Mouse (Mus musculus) embryonic facial prominence, embryonic 12.5 days (tissue): ENCODE results near the gene Nfatc3. TPM values are rescaled to one million over a fixed set of nuclear protein-coding genes. Genes with fewer than 3 reads are reported as not detected.

Experiments used
- ATAC-seq: fragments of 200-750 bp; cut with Nextera tagmentation; 2 replicates; pipeline ENCODE4 v1.8.0; 2017; ENCODE audit not compliant: insufficient number of reproducible peaks, insufficient read depth, low FRiP score, low TSS enrichment
- H3K27ac ChIP-seq: fragments of 300-500 bp; sonication (generic); 2 replicates; pipeline ENCODE4 v1.5.1; 2016; ENCODE audit warnings: mild to moderate bottlenecking
- H3K27me3 ChIP-seq: fragments of 300-500 bp; sonication (generic); 2 replicates; pipeline ENCODE4 v1.6.1; 2016; ENCODE audit warnings: mild to moderate bottlenecking, moderate library complexity
- H3K36me3 ChIP-seq: fragments of 300-500 bp; sonication (generic); 2 replicates; pipeline ENCODE4 v1.6.1; 2016; ENCODE audit warnings: mild to moderate bottlenecking
- H3K4me1 ChIP-seq: fragments of 300-500 bp; sonication (generic); 2 replicates; pipeline ENCODE4 v1.6.1; 2016
- H3K4me2 ChIP-seq: fragments of 300-500 bp; sonication (generic); replicated peaks from 2 replicates; pipeline ENCODE4 v1.6.1; 2016; ENCODE audit warnings: mild to moderate bottlenecking, moderate library complexity
- H3K4me3 ChIP-seq: fragments of 300-500 bp; sonication (generic); 2 replicates; pipeline ENCODE4 v1.5.1; 2016; ENCODE audit warnings: mild to moderate bottlenecking
- H3K9ac ChIP-seq: fragments of 300-500 bp; sonication (generic); 2 replicates; pipeline ENCODE4 v1.6.1; 2016; ENCODE audit warnings: mild to moderate bottlenecking, moderate library complexity
- H3K9me3 ChIP-seq: fragments of 300-500 bp; sonication (generic); 2 replicates; pipeline ENCODE4 v1.6.1; 2016; ENCODE audit warnings: mild to moderate bottlenecking, moderate library complexity
- WGBS: fragments of 180-500 bp; shearing (Covaris S2); methylation state at CpG from one replicate; pipeline ENCODE4 v1.1.7; 2016; 5-methylcytosine and 5-hydroxymethylcytosine counted together
- polyA plus RNA-seq: library from polyadenylated mRNA; unstranded; fragments of >200 nt; fragmentation: Nextera tagmentation; extraction: Ambion mirVana; gene quantifications from 2 replicates; pipeline ENCODE4 v1.2.1, GENCODE M21; 2016

Gene Nfatc3
- polyA plus RNA-seq, 1 experiment from 2014 or later, result 9.3 TPM

DNA sequence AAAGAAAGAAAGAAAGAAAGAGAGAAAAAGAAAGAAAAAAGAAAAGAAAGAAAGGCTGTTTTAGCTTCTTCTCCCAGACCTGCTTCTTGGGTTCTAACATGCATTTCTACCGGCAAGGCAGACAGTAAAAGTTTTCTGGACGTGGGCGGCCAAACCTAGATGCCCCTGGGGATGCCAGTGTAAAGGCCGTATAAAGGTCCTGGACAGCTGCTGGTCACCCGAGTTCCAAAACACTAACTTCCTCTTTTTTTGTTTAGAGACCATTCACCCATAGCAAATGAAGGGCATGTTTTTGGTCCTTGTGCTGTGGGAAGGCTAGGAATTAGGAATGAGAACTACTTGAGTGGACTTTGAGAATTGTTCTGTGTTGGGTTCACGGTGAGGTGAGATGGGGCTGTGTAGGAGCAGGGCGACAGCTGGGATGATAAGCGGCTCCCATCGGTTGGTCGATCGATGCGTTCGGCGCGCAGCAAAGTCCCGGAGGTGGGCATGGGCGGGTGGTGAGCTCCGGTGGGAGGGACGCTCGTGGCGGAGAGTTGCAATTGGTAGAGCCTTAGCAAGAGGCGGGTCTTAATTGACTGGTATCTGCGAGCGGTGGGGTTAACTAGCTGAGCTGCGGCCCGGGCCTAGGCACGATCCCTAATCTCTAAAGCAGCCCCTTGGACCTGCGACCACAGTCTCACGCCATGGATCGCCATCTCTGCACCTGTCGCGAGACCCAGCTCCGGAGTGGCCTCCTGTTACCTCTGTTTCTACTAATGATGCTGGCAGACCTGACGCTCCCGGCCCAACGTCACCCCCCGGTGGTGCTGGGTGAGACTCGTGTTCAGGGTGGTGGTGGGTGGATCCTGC lies 91.4 kb downstream of the Nfatc3 start, which contains the start of gene Pla2g15:
TSS of gene Pla2g15 (plus strand) at position 599 of the 852 bp plus-strand sequence.
- Histone ChIP-seq H3K27me3 (no peaks in the 10 kb centered on the region), H3K9ac (peak within 1 kb of the TSS; percentile 72), H3K4me3 (peak within 1 kb of the TSS; percentile 81), H3K27ac (0 out of 2 replicates have a peak within 1 kb of the TSS, but pooled peaks have one; percentile 11), H3K9me3 (no peaks in the 10 kb centered on the region), H3K36me3 (peaks cover 5% of the 10 kb centered on the region), H3K4me1 (peaks cover 6% of the 10 kb centered on the region), H3K4me2 (peak within 1 kb of the TSS; percentile 70)
- peak; percentile 95 for ATAC-seq
- WGBS, result 3% methylated on average over 38 of the region's 38 CpGs

DNA sequence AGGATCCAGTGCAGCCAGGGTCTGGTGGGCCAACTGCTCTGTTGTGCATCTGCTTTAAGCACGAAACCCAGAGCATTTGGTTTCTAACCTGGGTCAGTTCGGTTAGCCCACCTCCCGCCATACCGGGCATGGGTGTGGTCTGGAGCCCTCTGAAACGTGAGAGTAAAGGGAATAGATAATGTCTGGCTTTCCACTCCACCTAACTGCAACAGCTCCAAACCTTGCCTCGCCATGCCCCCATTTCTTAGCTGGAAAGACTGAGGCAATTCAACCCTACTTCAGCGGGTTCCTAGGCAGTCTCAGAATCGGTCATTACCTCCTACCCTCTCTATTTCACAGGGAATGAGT lies 92.0 kb downstream of the Nfatc3 start:
- 0 out of 2 replicates have a peak overlapping the region, but pooled peaks have one; percentile 11 for H3K27ac ChIP-seq
- ATAC-seq, result 0 out of 2 replicates have a peak, but pooled peaks have one; percentile 72
- 20% methylated on average over 8 of the region's 8 CpGs for WGBS

DNA sequence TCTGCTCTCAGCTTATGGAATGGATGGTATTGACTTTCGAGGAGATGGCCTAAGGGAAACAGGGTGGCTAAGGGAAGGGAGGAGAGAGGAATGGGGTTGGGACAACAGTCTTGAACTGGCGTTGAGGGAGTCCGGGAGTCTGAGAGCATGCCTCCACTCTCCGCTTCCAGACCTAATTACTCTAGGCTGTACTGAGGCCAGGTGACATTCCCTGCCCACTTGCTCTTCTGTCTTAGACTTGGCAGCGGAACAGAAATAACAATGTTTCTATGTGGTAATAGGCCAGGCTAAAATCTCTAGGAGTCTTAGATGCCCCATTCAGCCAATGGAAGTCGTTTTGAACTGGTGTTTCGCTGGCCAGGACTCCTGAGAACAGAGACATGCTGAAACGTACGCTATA lies 92.4 kb downstream of the Nfatc3 start:
- peak overlapping the region; percentile 81 for H3K4me3 ChIP-seq
- H3K36me3 ChIP-seq, result peaks cover 6% of the 10 kb centered on the region
- peak overlapping the region; percentile 70 for H3K4me2 ChIP-seq
- WGBS, result 80% methylated on average over 9 of the region's 9 CpGs
- H3K27me3 ChIP-seq, result no peaks in the 10 kb centered on the region
- H3K9me3 ChIP-seq, result no peaks in the 10 kb centered on the region
- 0 out of 2 replicates have a peak overlapping the region, but pooled peaks have one; percentile 11 for H3K27ac ChIP-seq
- H3K4me1 ChIP-seq, result peaks cover 6% of the 10 kb centered on the region
- peak overlapping the region; percentile 72 for H3K9ac ChIP-seq
- no peak for ATAC-seq

More for the DNA sequence above, 92.0 kb downstream of the Nfatc3 start:
- Histone ChIP-seq H3K9ac (peak overlapping the region; percentile 72), H3K4me3 (peak overlapping the region; percentile 81), H3K9me3 (no peaks in the 10 kb centered on the region), H3K27me3 (no peaks in the 10 kb centered on the region), H3K4me1 (peaks cover 6% of the 10 kb centered on the region), H3K4me2 (peak overlapping the region; percentile 70), H3K36me3 (peaks cover 6% of the 10 kb centered on the region)

DNA sequence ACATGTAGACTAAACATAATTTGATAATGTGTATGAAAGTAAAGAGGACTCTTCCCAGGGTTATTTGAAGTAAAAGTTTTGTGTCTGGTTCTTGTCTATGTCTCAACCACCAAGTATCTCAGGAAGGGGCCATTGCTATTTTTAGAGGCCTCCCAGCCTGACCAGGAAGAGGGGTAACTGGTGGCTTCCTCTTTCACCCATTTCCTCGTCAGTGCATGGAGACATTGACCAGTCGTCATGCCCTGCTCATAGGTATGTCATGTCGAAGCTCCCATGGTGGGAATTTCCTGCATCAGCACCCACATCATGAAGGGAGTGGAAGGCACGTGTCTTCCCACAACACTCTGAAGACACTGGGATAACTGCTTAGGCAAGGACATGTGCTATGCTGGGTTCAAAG lies 94.2 kb downstream of the Nfatc3 start:
- no peak overlapping the region for H3K4me3 ChIP-seq
- no peak overlapping the region for H3K9ac ChIP-seq
- no peaks in the 10 kb centered on the region for H3K9me3 ChIP-seq
- peaks cover 10% of the 10 kb centered on the region for H3K36me3 ChIP-seq
- ATAC-seq, result no peak
- H3K27me3 ChIP-seq, result no peaks in the 10 kb centered on the region
- 81% methylated on average over 4 of the region's 4 CpGs for WGBS
- H3K27ac ChIP-seq, result no peak overlapping the region
- H3K4me2 ChIP-seq, result no peak overlapping the region
- peaks cover 6% of the 10 kb centered on the region for H3K4me1 ChIP-seq

DNA sequence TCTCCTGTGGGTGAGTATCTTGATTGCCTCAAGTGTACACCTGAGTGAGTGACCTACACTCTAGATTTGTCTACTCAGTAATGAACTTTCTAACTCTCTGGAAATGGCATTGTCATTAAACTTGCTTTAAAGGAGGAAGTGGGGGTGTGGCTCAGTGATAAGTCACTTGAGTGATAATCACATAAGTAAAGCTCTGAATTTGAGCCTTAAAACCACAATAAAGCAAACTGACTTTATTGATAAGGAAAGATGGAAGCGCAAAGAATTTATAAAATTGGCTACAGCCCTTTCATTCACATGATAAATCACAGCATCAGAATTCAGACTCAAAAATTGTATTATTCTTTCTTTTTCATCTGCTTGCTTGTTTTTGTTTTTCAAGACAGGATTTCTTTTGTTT lies 98.8 kb downstream of the Nfatc3 start:
- Histone ChIP-seq H3K9ac (no peak overlapping the region), H3K4me1 (no peaks in the 10 kb centered on the region), H3K9me3 (no peaks in the 10 kb centered on the region), H3K27me3 (no peaks in the 10 kb centered on the region), H3K4me3 (no peak overlapping the region), H3K36me3 (peaks cover 38% of the 10 kb centered on the region), H3K27ac (no peak overlapping the region), H3K4me2 (no peak overlapping the region)
- no peak for ATAC-seq
- WGBS, result 100% methylated on average over 1 of the region's 1 CpGs

DNA sequence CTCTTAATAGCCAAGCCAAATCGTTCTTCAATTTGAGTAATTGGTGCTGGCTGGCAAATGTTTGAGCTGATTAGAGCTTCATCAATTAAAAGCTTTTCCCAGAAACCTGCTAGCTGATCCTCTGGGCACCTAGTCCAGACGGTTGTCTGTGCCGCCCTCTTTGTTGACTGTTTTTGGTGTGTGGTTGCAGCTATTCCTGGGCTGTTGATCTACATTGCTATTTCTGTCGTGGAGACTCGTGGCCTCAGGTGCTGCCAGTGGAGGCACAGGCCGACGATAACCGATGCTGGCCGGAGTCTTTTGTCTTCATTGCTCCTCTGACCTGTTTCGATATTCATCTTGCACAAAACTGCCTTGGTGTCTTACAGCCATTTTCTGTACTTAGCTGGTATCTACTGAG lies 99.7 kb downstream of the Nfatc3 start:
- H3K27me3 ChIP-seq, result no peaks in the 10 kb centered on the region
- no peak overlapping the region for H3K4me2 ChIP-seq
- H3K9ac ChIP-seq, result no peak overlapping the region
- no peaks in the 10 kb centered on the region for H3K9me3 ChIP-seq
- ATAC-seq, result no peak
- H3K36me3 ChIP-seq, result peaks cover 48% of the 10 kb centered on the region
- H3K27ac ChIP-seq, result no peak overlapping the region
- 86% methylated on average over 10 of the region's 10 CpGs for WGBS
- H3K4me1 ChIP-seq, result no peaks in the 10 kb centered on the region
- no peak overlapping the region for H3K4me3 ChIP-seq

DNA sequence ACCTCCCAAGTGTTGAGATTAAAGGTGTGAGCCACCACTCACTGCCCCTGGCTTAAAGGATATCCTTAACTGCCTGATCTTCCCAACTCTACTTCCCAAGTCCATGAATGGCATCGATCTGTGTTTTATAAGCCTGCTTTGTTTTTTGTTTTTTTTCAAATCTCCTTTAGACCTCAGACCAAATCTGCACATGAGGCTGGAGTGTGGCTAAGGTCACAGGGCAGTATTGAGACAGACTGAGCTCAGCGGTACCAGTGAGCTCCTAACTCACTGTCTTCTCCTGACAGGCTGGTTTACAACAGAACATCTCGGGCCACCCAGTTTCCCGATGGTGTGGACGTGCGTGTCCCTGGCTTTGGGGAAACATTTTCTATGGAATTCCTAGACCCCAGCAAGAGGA lies 101.2 kb downstream of the Nfatc3 start:
- Histone ChIP-seq H3K27ac (no peak overlapping the region), H3K36me3 (peaks cover 53% of the 10 kb centered on the region), H3K9me3 (no peaks in the 10 kb centered on the region), H3K4me1 (no peaks in the 10 kb centered on the region), H3K27me3 (no peaks in the 10 kb centered on the region), H3K4me2 (no peak overlapping the region), H3K9ac (no peak overlapping the region), H3K4me3 (no peak overlapping the region)
- ATAC-seq, result no peak
- 90% methylated on average over 6 of the region's 6 CpGs for WGBS

DNA sequence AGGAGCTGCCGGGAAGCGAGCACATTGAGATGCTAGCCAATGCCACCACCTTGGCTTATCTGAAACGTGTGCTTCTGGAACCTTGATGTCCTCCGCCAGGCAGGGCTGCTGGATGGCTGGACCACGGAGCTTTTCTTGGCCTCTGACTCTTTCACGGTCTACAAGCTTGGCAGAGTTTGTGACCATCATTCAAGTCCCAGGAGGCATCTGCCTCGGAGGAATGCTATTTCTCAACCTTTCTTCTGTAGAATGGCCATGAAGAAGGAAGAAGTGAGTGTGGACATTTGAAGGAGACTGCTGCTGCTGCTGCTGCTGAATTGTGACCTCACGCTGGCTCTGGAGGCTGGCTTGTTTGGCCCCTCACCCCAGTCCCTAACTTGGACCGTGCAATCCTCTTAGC lies 104.6 kb downstream of the Nfatc3 start:
- Histone ChIP-seq H3K9me3 (no peaks in the 10 kb centered on the region), H3K4me3 (no peak overlapping the region), H3K27ac (no peak overlapping the region), H3K4me2 (no peak overlapping the region), H3K36me3 (peaks cover 43% of the 10 kb centered on the region), H3K27me3 (no peaks in the 10 kb centered on the region), H3K9ac (no peak overlapping the region), H3K4me1 (no peaks in the 10 kb centered on the region)
- no peak for ATAC-seq
- WGBS, result 93% methylated on average over 9 of the region's 9 CpGs

DNA sequence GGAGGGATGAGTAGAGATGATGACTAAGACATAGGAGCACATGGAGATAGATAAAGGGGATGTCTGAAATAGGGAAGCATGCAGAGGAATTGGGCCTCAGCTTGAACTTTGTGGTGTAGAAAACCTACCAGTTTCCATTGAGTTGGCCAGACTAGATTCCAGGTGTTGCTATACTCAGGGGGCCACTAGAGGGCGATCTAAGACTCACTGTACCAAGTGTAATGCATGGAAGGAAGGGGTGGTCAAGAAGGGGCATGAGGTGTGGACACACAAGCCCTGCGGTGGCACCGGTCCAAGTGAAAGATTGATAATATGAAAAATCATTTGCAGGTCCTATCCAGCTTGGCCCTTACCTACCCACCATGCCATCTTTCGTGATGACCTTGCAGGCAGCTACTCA lies 106.8 kb downstream of the Nfatc3 start:
- H3K36me3 ChIP-seq, result peaks cover 36% of the 10 kb centered on the region
- H3K27ac ChIP-seq, result no peak overlapping the region
- WGBS, result 48% methylated on average over 4 of the region's 4 CpGs
- no peak overlapping the region for H3K4me2 ChIP-seq
- ATAC-seq, result no peak
- H3K9ac ChIP-seq, result no peak overlapping the region
- H3K4me3 ChIP-seq, result no peak overlapping the region
- peaks cover 9% of the 10 kb centered on the region; the same call in 1 of the 2 replicates for H3K4me1 ChIP-seq
- H3K27me3 ChIP-seq, result no peaks in the 10 kb centered on the region
- no peaks in the 10 kb centered on the region for H3K9me3 ChIP-seq

DNA sequence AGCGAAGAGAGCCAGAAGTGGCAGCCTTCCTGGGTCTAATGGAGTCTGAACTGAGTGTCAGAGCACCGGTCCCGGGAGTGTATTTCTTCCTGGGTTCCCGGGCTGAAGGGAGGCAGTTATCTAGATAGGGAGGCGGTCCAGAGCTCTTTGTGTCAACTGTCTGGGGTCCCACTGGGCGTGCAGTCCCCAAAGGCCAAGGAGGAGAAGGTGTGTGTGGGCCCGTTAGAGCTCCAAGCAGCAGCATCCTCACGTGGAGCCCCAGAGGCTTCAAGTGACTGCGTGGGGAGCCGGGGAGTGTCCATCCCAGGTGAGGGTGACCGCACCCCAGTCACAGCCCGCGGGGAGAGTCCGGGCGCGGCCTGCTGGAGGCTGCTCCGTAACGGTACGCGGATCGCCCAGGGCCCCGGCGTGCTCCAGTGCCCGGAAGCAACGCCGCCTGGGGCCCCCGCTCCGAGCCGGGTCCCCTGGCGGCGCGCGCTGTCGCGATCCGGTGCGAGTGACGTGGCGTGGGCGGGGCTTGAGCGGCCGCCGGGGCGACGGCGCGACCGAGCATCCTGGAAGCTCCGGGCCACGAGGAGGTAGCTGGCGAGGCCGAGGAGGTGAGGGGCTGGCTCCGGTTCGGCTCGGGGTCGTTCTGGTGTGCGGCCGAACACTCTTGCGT lies 109.8 kb downstream of the Nfatc3 start, which contains the start of gene Slc7a6:
TSS of gene Slc7a6 (plus strand) at position 502 of the 661 bp plus-strand sequence.
- peak; percentile 79 for ATAC-seq
- Histone ChIP-seq H3K27me3 (no peaks in the 10 kb centered on the region), H3K4me2 (peak within 1 kb of the TSS; percentile 91), H3K36me3 (peaks cover 8% of the 10 kb centered on the region), H3K4me3 (peak within 1 kb of the TSS; percentile 91), H3K4me1 (peaks cover 9% of the 10 kb centered on the region; the same call in 1 of the 2 replicates), H3K9ac (peak within 1 kb of the TSS; percentile 82), H3K9me3 (no peaks in the 10 kb centered on the region), H3K27ac (peak within 1 kb of the TSS; percentile 70)
- WGBS, result under 1% methylated on average over 54 of the region's 59 CpGs

DNA sequence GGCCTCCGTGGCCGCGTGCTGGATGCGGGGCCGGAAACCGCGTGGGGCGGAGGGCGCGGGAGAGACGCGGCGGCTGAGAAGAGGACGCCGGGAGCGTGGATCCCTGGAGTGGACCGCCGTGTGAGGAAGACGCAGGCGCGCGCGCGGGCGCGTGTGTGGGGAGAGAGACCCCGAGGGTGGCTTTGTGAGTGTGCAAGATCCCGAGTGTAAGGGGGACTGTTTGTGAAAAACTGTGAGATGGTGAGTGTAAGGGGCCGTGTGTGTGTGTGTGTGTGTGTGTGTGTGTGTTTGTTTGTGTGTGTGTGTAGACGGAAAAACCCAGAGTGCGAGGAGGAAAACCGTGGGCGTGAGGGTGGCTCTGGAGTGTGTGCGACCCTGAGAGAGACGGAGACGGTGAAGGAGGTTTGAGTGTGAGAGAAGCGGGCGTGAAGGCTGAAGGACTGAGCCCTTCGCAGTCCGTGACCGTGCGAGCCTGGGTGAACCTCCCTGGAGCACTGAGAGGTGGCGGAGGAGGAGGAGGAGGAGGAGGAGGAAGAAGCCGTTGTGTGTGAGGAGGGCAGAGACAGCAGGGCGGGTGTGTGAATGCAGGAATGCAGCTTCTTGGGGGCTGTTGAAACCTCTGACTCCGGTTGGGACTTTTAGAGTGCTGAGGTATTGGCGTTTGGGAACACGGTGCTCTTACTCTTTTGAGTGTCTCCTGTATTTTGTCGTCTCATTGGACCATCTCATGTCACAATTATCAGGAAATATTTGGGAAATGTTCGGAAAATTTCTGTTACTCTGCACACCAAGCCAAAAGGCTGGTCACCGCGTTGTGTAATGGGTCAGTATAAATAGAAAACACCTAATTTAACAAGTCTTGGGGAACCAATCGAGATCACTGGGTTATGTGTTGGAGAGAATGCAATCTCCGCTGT lies 110.6 kb downstream of the Nfatc3 start:
- 2% methylated on average over 52 of the region's 54 CpGs for WGBS
- peak; percentile 66 for ATAC-seq
- no peaks in the 10 kb centered on the region for H3K27me3 ChIP-seq

More for the DNA sequence above, 110.6 kb downstream of the Nfatc3 start:
- peaks cover 9% of the 10 kb centered on the region; the same call in 1 of the 2 replicates for H3K4me1 ChIP-seq
- H3K36me3 ChIP-seq, result 0 out of 2 replicates have a peak, but pooled peaks cover under 1% of the 10 kb centered on the region
- peak overlapping the region; percentile 91 for H3K4me3 ChIP-seq
- peak overlapping the region; percentile 91 for H3K4me2 ChIP-seq
- H3K27ac ChIP-seq, result peak overlapping the region; percentile 70
- H3K9me3 ChIP-seq, result no peaks in the 10 kb centered on the region
- H3K9ac ChIP-seq, result peak overlapping the region; percentile 82
